Mouse (Mus musculus) lung, postnatal 0 days (tissue): ENCODE results near the gene Cox7c. TPM values are rescaled to one million over a fixed set of nuclear protein-coding genes. Genes with fewer than 3 reads are reported as not detected.
"Not testable (repeated sequence)": the region's sequence is repeated elsewhere in the genome, so short reads cannot be mapped to it uniquely, and the experiment has no call there.

Source experiments
- ATAC-seq: fragments of 200-750 bp; cut with Nextera tagmentation; 2 replicates; pipeline ENCODE4 v1.8.0; 2017; ENCODE audit warnings: moderate library complexity
- DNase-seq: peaks from one replicate; pipeline ENCODE4 v3.0.0-alpha.2; 2016; ENCODE audit warnings: low spot score
- H3K27ac ChIP-seq: fragments of 300-500 bp; sonication (generic); 2 replicates; pipeline ENCODE4 v1.5.1; 2014; ENCODE audit warnings: antibody characterized with exemption, mild to moderate bottlenecking, low read length, mixed read lengths
- H3K27me3 ChIP-seq: fragments of 300-500 bp; sonication (generic); replicated peaks from 2 replicates; pipeline ENCODE4 v1.6.1; 2014; ENCODE audit warnings: low read length, mixed read lengths; ENCODE audit not compliant: insufficient read depth
- H3K36me3 ChIP-seq: fragments of 300-500 bp; sonication (generic); 2 replicates; pipeline ENCODE4 v1.6.1; 2014; ENCODE audit warnings: low read length, mixed read lengths; ENCODE audit not compliant: insufficient read depth
- H3K4me1 ChIP-seq: fragments of 300-500 bp; sonication (generic); 2 replicates; pipeline ENCODE4 v1.6.1; 2014; ENCODE audit warnings: antibody characterized with exemption, low read depth, low read length, mixed read lengths; ENCODE audit not compliant: insufficient read depth
- H3K4me2 ChIP-seq: fragments of 300-500 bp; sonication (generic); replicated peaks from 2 replicates; pipeline ENCODE4 v1.6.1; 2014; ENCODE audit warnings: low read depth, mild to moderate bottlenecking, low read length, moderate library complexity, mixed read lengths
- H3K4me3 ChIP-seq: fragments of 300-500 bp; sonication (generic); 2 replicates; pipeline ENCODE4 v1.5.1; 2014; ENCODE audit warnings: low read depth, low read length
- H3K9ac ChIP-seq: fragments of 300-500 bp; sonication (generic); replicated peaks from 2 replicates; pipeline ENCODE4 v1.6.1; 2014; ENCODE audit warnings: low read depth, mild to moderate bottlenecking
- H3K9me3 ChIP-seq: fragments of 300-500 bp; sonication (generic); 2 replicates; pipeline ENCODE4 v1.6.1; 2016; ENCODE audit warnings: low read length, mixed read lengths
- CTCF ChIP-seq: IDR thresholded peaks from 2 replicates; pipeline ENCODE4 v1.5.1; 2016; ENCODE audit warnings: antibody characterized with exemption, mild to moderate bottlenecking
- EP300 ChIP-seq: IDR thresholded peaks from 2 replicates; pipeline ENCODE4 v1.6.1; 2016; ENCODE audit warnings: antibody characterized with exemption, mild to moderate bottlenecking, control low read depth
- whole genome bisulfite sequencing: fragments of 180-500 bp; shearing (Covaris S2); extraction: QIAGEN DNeasy Blood & Tissue Kit; methylation state at CpG from one replicate; pipeline ENCODE4 v1.1.7; 2014; 5-methylcytosine and 5-hydroxymethylcytosine counted together
- polyA plus RNA-seq: library from polyadenylated mRNA; unstranded; fragments of >200 nt; fragmentation: Nextera tagmentation; extraction: Ambion mirVana; gene quantifications from 2 replicates; pipeline ENCODE4 v1.2.1, GENCODE M21; 2015

Gene Cox7c
- 548 and 578 TPM in 2 replicates for polyA plus RNA-seq

- Histone ChIP-seq H3K4me1 (no peaks in the 10 kb centered on the region), H3K27me3 (no peaks in the 10 kb centered on the region), H3K4me2 (peak within 1 kb of the TSS; percentile 63), H3K27ac (peak within 1 kb of the TSS; percentile 86), H3K4me3 (peak within 1 kb of the TSS; percentile 60), H3K9ac (peak within 1 kb of the TSS; percentile 71), H3K9me3 (no peaks in the 10 kb centered on the region), H3K36me3 (no peaks in the 10 kb centered on the region)
- WGBS, result under 1% methylated on average over 51 of the region's 51 CpGs
- TF ChIP-seq CTCF, result no peak
- no peak for TF ChIP-seq EP300
- peak; percentile 100 for ATAC-seq
- peak; percentile 98 for DNase-seq
Observed at GRCm38 (mm10) chr13:86046254-86046951, at the start of gene Cox7c. Gene Cox7c (minus strand): TSS chr13:86046904.

GRCm38 (mm10) chr13:86068011-86068724, 21.5 kb upstream of the Cox7c start:
- WGBS, result 45% methylated on average over 3 of the region's 3 CpGs
- Histone ChIP-seq H3K9me3 (no peaks in the 10 kb centered on the region), H3K27ac (no peak overlapping the region), H3K27me3 (no peaks in the 10 kb centered on the region), H3K4me2 (no peak overlapping the region), H3K9ac (no peak overlapping the region), H3K4me3 (no peak overlapping the region), H3K4me1 (no peaks in the 10 kb centered on the region), H3K36me3 (no peaks in the 10 kb centered on the region)
- ATAC-seq (no peak), DNase-seq (no peak)
- no peak for TF ChIP-seq CTCF
- no peak for TF ChIP-seq EP300

DNA sequence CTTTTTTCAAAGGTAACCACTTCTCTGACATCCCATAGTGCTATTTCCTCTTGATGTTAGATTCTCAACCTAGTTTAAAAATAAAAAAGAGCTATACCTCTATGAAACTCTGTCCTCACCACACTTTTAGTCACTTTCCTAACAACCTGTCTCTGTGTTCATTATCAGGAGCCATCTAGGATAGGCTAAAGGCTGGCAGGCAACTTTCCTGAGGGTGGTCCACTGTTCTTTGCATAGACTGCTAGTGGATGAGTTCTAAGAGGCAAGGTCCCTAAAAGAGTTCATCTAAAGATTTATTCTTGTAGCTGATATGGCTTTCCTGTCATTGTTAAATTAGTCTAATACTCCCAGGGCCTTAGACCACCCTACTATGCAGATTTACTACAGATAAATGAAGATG, 20.8 kb upstream of the Cox7c start:
- Histone ChIP-seq H3K4me3 (no peak overlapping the region), H3K27me3 (no peaks in the 10 kb centered on the region), H3K4me2 (no peak overlapping the region), H3K9me3 (no peaks in the 10 kb centered on the region), H3K36me3 (no peaks in the 10 kb centered on the region), H3K9ac (no peak overlapping the region), H3K4me1 (no peaks in the 10 kb centered on the region), H3K27ac (no peak overlapping the region)
- no peak for DNase-seq
- TF ChIP-seq EP300 (no peak), CTCF (no peak)
- ATAC-seq, result no peak

GRCm38 (mm10) chr13:86054091-86054490, 7.4 kb upstream of the Cox7c start:
- ATAC-seq, H3K36me3 ChIP-seq, H3K27me3 ChIP-seq, H3K4me1 ChIP-seq, H3K4me2 ChIP-seq, H3K9me3 ChIP-seq, H3K9ac ChIP-seq, DNase-seq, H3K4me3 ChIP-seq, H3K27ac ChIP-seq: not testable (repeated sequence)
- WGBS, result 25% methylated on average over 8 of the region's 8 CpGs

- Histone ChIP-seq H3K9ac (no peak overlapping the region), H3K9me3 (no peaks in the 10 kb centered on the region)
Observed at GRCm38 (mm10) chr13:86004907-86005675, 41.6 kb downstream of the Cox7c start.

More at GRCm38 (mm10) chr13:86004907-86005675, 41.6 kb downstream of the Cox7c start:
- TF ChIP-seq EP300 (no peak), CTCF (no peak)
- Histone ChIP-seq H3K27ac (no peak overlapping the region), H3K4me3 (no peak overlapping the region), H3K4me1 (no peaks in the 10 kb centered on the region), H3K27me3 (no peaks in the 10 kb centered on the region), H3K36me3 (no peaks in the 10 kb centered on the region), H3K4me2 (no peak overlapping the region)
- 71% methylated on average over 7 of the region's 7 CpGs for WGBS
- ATAC-seq (no peak), DNase-seq (no peak)
